Mouse (Mus musculus) lung, postnatal 4 days (tissue): ENCODE data around the gene Gpr21.
A peak's percentile ranks its signal among the peaks of the same experiment; 100 is the strongest.
"Not testable (repeated sequence)": the region's sequence is repeated elsewhere in the genome, so short reads cannot be mapped to it uniquely, and the experiment has no call there.

Experiments
- DNase-seq, 2 experiments: peaks; one replicate each; pipeline ENCODE4 v3.0.0; 2021

The Gpr21 gene

GRCm38 (mm10) chr2:37516030-37516710, at the start of gene Gpr21:
Gene Gpr21, plus strand, starts transcription at chr2:37516332.
- peak in 1 of 2 experiments; percentile 22 for DNase-seq

GRCm38 (mm10) chr2:37479559-37479958, 36.6 kb upstream of the Gpr21 start:
- no peak for DNase-seq

- DNase-seq = no peak
These were observed 36.1 kb upstream of the Gpr21 start for GRCm38 (mm10) chr2:37480039-37480438.

- no peak for DNase-seq
These were observed 32.0 kb upstream of the Gpr21 start for GRCm38 (mm10) chr2:37484165-37484564.

GRCm38 (mm10) chr2:37485370-37485769, 30.8 kb upstream of the Gpr21 start:
- DNase-seq = peak in 1 of 2 experiments; percentile 21

- no peak for DNase-seq
These were observed 29.7 kb upstream of the Gpr21 start for GRCm38 (mm10) chr2:37486408-37486807.

- no peak for DNase-seq
These were observed 27.2 kb upstream of the Gpr21 start for GRCm38 (mm10) chr2:37488956-37489355.

- no peak for DNase-seq
These were observed 18.8 kb upstream of the Gpr21 start for GRCm38 (mm10) chr2:37497321-37497720.

- not testable (repeated sequence) for DNase-seq
These were observed 10.3 kb upstream of the Gpr21 start for GRCm38 (mm10) chr2:37505856-37506255.

GRCm38 (mm10) chr2:37511134-37511901, 4.8 kb upstream of the Gpr21 start:
- DNase-seq = no peak

- peak in 1 of 2 experiments; percentile 20 for DNase-seq
These were observed 860 bp downstream of the Gpr21 start for GRCm38 (mm10) chr2:37516922-37517462.

- DNase-seq = no peak
These were observed 2.6 kb downstream of the Gpr21 start for GRCm38 (mm10) chr2:37518561-37519285.

GRCm38 (mm10) chr2:37519286-37519640, 3.1 kb downstream of the Gpr21 start:
- DNase-seq = no peak

- no peak for DNase-seq
These were observed 11.5 kb downstream of the Gpr21 start for GRCm38 (mm10) chr2:37527587-37527986.

- no peak for DNase-seq
These were observed 13.3 kb downstream of the Gpr21 start for GRCm38 (mm10) chr2:37529397-37529796.

GRCm38 (mm10) chr2:37530766-37531165, 14.6 kb downstream of the Gpr21 start:
- no peak for DNase-seq

- no peak for DNase-seq
These were observed 15.5 kb downstream of the Gpr21 start for GRCm38 (mm10) chr2:37531639-37532038.

GRCm38 (mm10) chr2:37549346-37550012, 33.3 kb downstream of the Gpr21 start:
- no peak for DNase-seq

GRCm38 (mm10) chr2:37556366-37556765, 40.2 kb downstream of the Gpr21 start:
- DNase-seq = no peak

GRCm38 (mm10) chr2:37565579-37565978, 49.4 kb downstream of the Gpr21 start:
- DNase-seq = no peak

GRCm38 (mm10) chr2:37566035-37566434, 49.9 kb downstream of the Gpr21 start:
- DNase-seq = no peak

- DNase-seq = peak; percentile 22 to 61
These were observed 53.8 kb downstream of the Gpr21 start for GRCm38 (mm10) chr2:37569888-37570287.
